Mouse (Mus musculus): ENCODE results near the gene Mylk4.

- TF ChIP-seq GATA1 (IDR thresholded peaks at IDR 0.05; ENCODE audit: low read length) (no peak), TAL1 (IDR thresholded peaks at IDR 0.05; ENCODE audit: low read length) (no peak)
Measured at GRCm38 (mm10) chr13:32659271-32659670, 124.5 kb downstream of the Mylk4 start.
